Comparison of ENCODE assay signal across 9 mouse cellular contexts in genomic region chr11:61022550-61023391, GRCm38 (mm10). TPM values are rescaled to one million over a fixed set of nuclear protein-coding genes. Genes with fewer than 3 reads are reported as not detected.
DNase-seq lines count a peak whose midpoint lies in the region; ATAC-seq lines count a peak whose summit lies in the region.
"Had no signal": no experiment of that assay in that cellular context is flagged by ENCODE, and none has a peak within 500 bp of the region (broad histone marks: within the 10 kb centered on the region; RNA-seq: fewer than 3 reads in every experiment).

Gene Kcnj12 (plus strand): TSS chr11:61022564.

- no peak for DNase-seq in frontal cortex, postnatal 25 days (ENCODE audit: low spot score in 2 of 2)
- DNase-seq in ES-CJ7 (ENCODE audit: low read depth, low spot score), result peak; percentile 37
- peak; percentile 51 for DNase-seq in hindbrain, embryonic 11.5 days (ENCODE audit: low spot score)
- DNase-seq in urinary bladder, postnatal 36 days (ENCODE audit: low spot score in 2 of 2), result no peak
- DNase-seq in ovary, postnatal 36 days (ENCODE audit: low spot score), result no peak

- H3K4me2 ChIP-seq in forebrain, embryonic 13.5 days, result peak within 1 kb of the TSS; percentile 66
- peak within 1 kb of the TSS; percentile 87 for H3K4me2 ChIP-seq in hindbrain, embryonic 11.5 days (replicated peaks; ENCODE audit: low read depth, low read length)
- peak within 1 kb of the TSS; percentile 81 for H3K4me2 ChIP-seq in midbrain, embryonic 13.5 days (replicated peaks)

- H3K27me3 ChIP-seq in forebrain, embryonic 13.5 days, result peaks cover 77% of the 10 kb centered on the region
- peaks cover 45% of the 10 kb centered on the region for H3K27me3 ChIP-seq in hindbrain, embryonic 11.5 days (ENCODE audit: control insufficient read depth, insufficient read depth, low read length)
- H3K27me3 ChIP-seq in midbrain, embryonic 13.5 days, result peaks cover 60% of the 10 kb centered on the region

- under 1% methylated on average over 74 of the region's 81 CpGs for WGBS in forebrain, embryonic 13.5 days
- WGBS in hindbrain, embryonic 11.5 days, result under 1% methylated on average over 79 of the region's 81 CpGs
- WGBS in midbrain, embryonic 13.5 days, result 1% methylated on average over 58 of the region's 81 CpGs

- H3K4me3 ChIP-seq in forebrain, embryonic 13.5 days, result peak within 1 kb of the TSS; percentile 47
- H3K4me3 ChIP-seq in hindbrain, embryonic 11.5 days (ENCODE audit: low read depth, low read length), result peak within 1 kb of the TSS; percentile 54
- peak within 1 kb of the TSS; percentile 59 for H3K4me3 ChIP-seq in midbrain, embryonic 13.5 days (replicated peaks)
- H3K4me3 ChIP-seq: erythroblast, embryonic 14.5 days had no signal

- peak; percentile 47; the same call in 1 of the 2 replicates for ATAC-seq in frontal cortex, adult (ENCODE audit: low TSS enrichment)
- no peak for ATAC-seq in forebrain, embryonic 13.5 days
- ATAC-seq in hindbrain, embryonic 11.5 days (ENCODE audit: low FRiP score), result no peak
- 0 out of 2 replicates have a peak, but pooled peaks have one; percentile 7 for ATAC-seq in midbrain, embryonic 13.5 days

- no peak within 1 kb of the TSS for H3K27ac ChIP-seq in forebrain, embryonic 13.5 days
- no peak within 1 kb of the TSS for H3K27ac ChIP-seq in hindbrain, embryonic 11.5 days (ENCODE audit: low read depth, low read length)
- H3K27ac ChIP-seq in midbrain, embryonic 13.5 days, result no peak within 1 kb of the TSS

- no peaks in the 10 kb centered on the region for H3K9me3 ChIP-seq in forebrain, embryonic 13.5 days (replicated peaks)
- H3K9me3 ChIP-seq in hindbrain, embryonic 11.5 days (ENCODE audit: control insufficient read depth, low read length), result no peaks in the 10 kb centered on the region
- no peaks in the 10 kb centered on the region for H3K9me3 ChIP-seq in midbrain, embryonic 13.5 days

- peak within 1 kb of the TSS; percentile 55 for H3K9ac ChIP-seq in forebrain, embryonic 13.5 days
- H3K9ac ChIP-seq in hindbrain, embryonic 11.5 days (ENCODE audit: low read depth, low read length), result peak within 1 kb of the TSS; percentile 47
- peak within 1 kb of the TSS; percentile 65 for H3K9ac ChIP-seq in midbrain, embryonic 13.5 days (replicated peaks)

- peaks cover 19% of the 10 kb centered on the region for H3K4me1 ChIP-seq in forebrain, embryonic 13.5 days
- peaks cover 6% of the 10 kb centered on the region for H3K4me1 ChIP-seq in hindbrain, embryonic 11.5 days (replicated peaks; ENCODE audit: control insufficient read depth, insufficient read depth, low read length)
- H3K4me1 ChIP-seq in midbrain, embryonic 13.5 days (replicated peaks), result peaks cover 38% of the 10 kb centered on the region

- no peaks in the 10 kb centered on the region for H3K36me3 ChIP-seq in forebrain, embryonic 13.5 days (ENCODE audit: poor library complexity, severe bottlenecking)
- H3K36me3 ChIP-seq in hindbrain, embryonic 11.5 days (ENCODE audit: control insufficient read depth, insufficient read depth, low read length), result no peaks in the 10 kb centered on the region
- H3K36me3 ChIP-seq in midbrain, embryonic 13.5 days, result no peaks in the 10 kb centered on the region

RNA-seq across cellular contexts. Expression of gene Kcnj12, which starts in this region (rescaled TPM):
- 0.28 and 0.39 TPM in 2 replicates for polyA plus RNA-seq in forebrain, embryonic 13.5 days (2015; fragmentation: Nextera tagmentation; extraction: Ambion mirVana)
- 1.7 and 3.3 TPM in 2 replicates for polyA plus RNA-seq in hindbrain, embryonic 11.5 days (2014; fragmentation: Nextera tagmentation; extraction: Ambion mirVana)
- polyA plus RNA-seq in midbrain, embryonic 13.5 days (2015; fragmentation: Nextera tagmentation; extraction: Ambion mirVana), result 0.64 and 1.4 TPM in 2 replicates

Comparison
In these comparisons a context has a peak if more than half of its experiments do, and no peak if none do; other contexts are left out.
1. ATAC-seq: peak in frontal cortex, adult (single experiment) and midbrain, embryonic 13.5 days (single experiment); none in forebrain, embryonic 13.5 days (single experiment) and hindbrain, embryonic 11.5 days (single experiment).
2. DNase-seq: peak in ES-CJ7 (single experiment) and hindbrain, embryonic 11.5 days (single experiment); none in frontal cortex, postnatal 25 days (0 of 2), urinary bladder, postnatal 36 days (0 of 2) and ovary, postnatal 36 days (single experiment).
3. Peak in every context shown above with its lines, with median percentiles within 50 percentile points of each other: H3K4me2 ChIP-seq, H3K4me3 ChIP-seq and H3K9ac ChIP-seq.